Mouse (Mus musculus): ENCODE measurements at regions not wholly inside any gene's neighbourhood (a gene's known extent, or its start where the extent isn't known, plus 50 kb on each side); places are given as distances from the start of the nearest gene placed in this dataset.

- no peak for DNase-seq (ENCODE audit: low spot score)
Measured at GRCm38 (mm10) chr17:45824977-45825376, 91.3 kb upstream of the 1600014C23Rik start.

- DNase-seq (ENCODE audit: low spot score) = no peak
Measured at GRCm38 (mm10) chr17:45823501-45823900, 89.9 kb upstream of the 1600014C23Rik start.

- DNase-seq (ENCODE audit: low spot score) = no peak
Measured at GRCm38 (mm10) chr17:45822427-45822826, 88.8 kb upstream of the 1600014C23Rik start.

- no peak for DNase-seq (ENCODE audit: low spot score)
Measured at GRCm38 (mm10) chr17:45821356-45821755, 87.7 kb upstream of the 1600014C23Rik start.

GRCm38 (mm10) chr17:45819143-45819542, 85.5 kb upstream of the 1600014C23Rik start:
- DNase-seq (ENCODE audit: low spot score) = no peak

GRCm38 (mm10) chr17:45816566-45816965, 82.9 kb upstream of the 1600014C23Rik start:
- DNase-seq (ENCODE audit: low spot score) = no peak

- DNase-seq (ENCODE audit: low spot score) = no peak
Measured at GRCm38 (mm10) chr17:45815833-45816232, 82.2 kb upstream of the 1600014C23Rik start.

- no peak for DNase-seq (ENCODE audit: low spot score)
Measured at GRCm38 (mm10) chr17:45815341-45815740, 81.7 kb upstream of the 1600014C23Rik start.

GRCm38 (mm10) chr17:45814586-45814985, 80.9 kb upstream of the 1600014C23Rik start:
- no peak for DNase-seq (ENCODE audit: low spot score)

GRCm38 (mm10) chr17:45813956-45814355, 80.3 kb upstream of the 1600014C23Rik start:
- no peak for DNase-seq (ENCODE audit: low spot score)

- DNase-seq (ENCODE audit: low spot score) = no peak
Measured at GRCm38 (mm10) chr17:45812289-45812955, 78.8 kb upstream of the 1600014C23Rik start.

- no peak for DNase-seq (ENCODE audit: low spot score)
Measured at GRCm38 (mm10) chr17:45811632-45812221, 78.1 kb upstream of the 1600014C23Rik start.

GRCm38 (mm10) chr17:45809728-45810127, 76.1 kb upstream of the 1600014C23Rik start:
- no peak for DNase-seq (ENCODE audit: low spot score)

GRCm38 (mm10) chr17:45808374-45808773, 74.7 kb upstream of the 1600014C23Rik start:
- no peak for DNase-seq (ENCODE audit: low spot score)

GRCm38 (mm10) chr17:45807452-45807851, 73.8 kb upstream of the 1600014C23Rik start:
- no peak for DNase-seq (ENCODE audit: low spot score)

GRCm38 (mm10) chr17:45806831-45807230, 73.2 kb upstream of the 1600014C23Rik start:
- no peak for DNase-seq (ENCODE audit: low spot score)

- no peak for DNase-seq (ENCODE audit: low spot score)
Measured at GRCm38 (mm10) chr17:45806430-45806829, 72.8 kb upstream of the 1600014C23Rik start.

- DNase-seq (ENCODE audit: low spot score) = no peak
Measured at GRCm38 (mm10) chr17:45805471-45806082, 71.9 kb upstream of the 1600014C23Rik start.

GRCm38 (mm10) chr17:45803331-45803730, 69.7 kb upstream of the 1600014C23Rik start:
- no peak for DNase-seq (ENCODE audit: low spot score)

- no peak for DNase-seq (ENCODE audit: low spot score)
Measured at GRCm38 (mm10) chr17:45802439-45802838, 68.8 kb upstream of the 1600014C23Rik start.

- DNase-seq (ENCODE audit: low spot score) = no peak
Measured at GRCm38 (mm10) chr17:45799725-45800124, 66.1 kb upstream of the 1600014C23Rik start.

GRCm38 (mm10) chr17:45798996-45799395, 65.4 kb upstream of the 1600014C23Rik start:
- no peak for DNase-seq (ENCODE audit: low spot score)

- DNase-seq (ENCODE audit: low spot score) = no peak
Measured at GRCm38 (mm10) chr17:45798456-45798855, 64.8 kb upstream of the 1600014C23Rik start.
